Mouse (Mus musculus) cerebellum, adult 9-10 months (tissue): ENCODE measurements around the gene Abhd5.

Source experiments
- DNase-seq: peaks from one replicate; pipeline ENCODE4 v3.0.0; 2022

Abhd5 gene

DNA sequence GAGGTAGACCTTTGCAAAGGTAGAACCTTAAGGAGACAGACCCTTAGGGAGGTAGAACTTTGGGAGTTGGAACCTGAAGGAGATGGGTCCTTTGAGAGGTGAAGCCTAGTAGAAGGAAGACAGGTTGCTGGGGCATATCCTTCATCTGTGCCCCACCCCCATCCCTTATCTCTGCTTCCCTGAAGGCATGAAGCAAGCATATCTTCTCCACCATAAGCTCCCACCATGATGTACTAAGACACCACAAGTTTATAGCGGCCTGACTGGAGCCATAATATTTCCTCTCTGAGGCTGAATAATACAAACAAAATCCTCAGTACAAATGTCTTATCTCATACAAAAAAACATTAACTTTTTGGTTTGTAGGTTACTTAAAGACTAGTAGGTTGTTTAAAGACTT is 3.5 kb upstream of the Abhd5 start:
- no peak for DNase-seq

DNA sequence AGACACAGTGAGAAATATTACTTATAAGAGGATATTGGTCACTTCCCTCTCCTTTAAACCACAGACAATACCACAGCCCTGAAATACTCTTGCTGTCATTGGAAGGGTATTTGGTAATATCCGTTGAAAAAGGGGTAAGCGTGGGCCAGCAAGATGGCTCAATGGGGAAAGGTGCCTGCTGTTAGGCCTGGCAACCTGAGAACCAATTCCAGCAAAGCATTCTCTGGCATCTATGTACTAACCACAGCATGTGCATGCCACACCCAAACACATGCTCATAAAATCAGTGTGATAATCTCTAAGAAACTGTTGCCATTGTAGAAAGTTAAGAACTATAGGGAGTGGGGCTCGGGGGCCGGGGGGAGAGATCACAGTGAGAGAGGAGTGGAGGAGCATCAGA is 2.1 kb upstream of the Abhd5 start:
- no peak for DNase-seq

- peak; percentile 23 for DNase-seq
These were observed 845 bp upstream of the Abhd5 start for GRCm38 (mm10) chr9:122350396-122351130.

GRCm38 (mm10) chr9:122352025-122352392 is 601 bp downstream of the Abhd5 start:
- no peak for DNase-seq

DNA sequence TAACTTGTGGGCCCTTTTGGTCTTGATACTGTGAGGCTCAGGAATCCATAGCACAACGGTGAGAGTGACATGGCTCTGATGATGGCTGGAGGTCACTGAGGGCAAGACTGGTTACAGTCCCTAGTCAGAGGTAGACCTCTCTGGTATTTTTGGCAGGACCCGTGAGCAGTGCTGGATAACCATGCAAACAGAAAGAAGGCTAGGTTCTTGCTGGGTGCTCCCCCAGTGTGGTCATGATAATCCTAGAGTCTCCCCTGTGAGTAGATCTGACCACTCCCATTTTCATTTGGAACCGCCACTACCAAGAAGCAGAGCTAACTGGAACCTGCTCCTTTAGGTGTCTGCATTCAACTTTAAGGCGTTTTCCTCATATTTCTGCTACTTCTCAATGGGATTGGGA is 1.5 kb downstream of the Abhd5 start:
- DNase-seq, result no peak

GRCm38 (mm10) chr9:122354240-122354639 is 2.8 kb downstream of the Abhd5 start:
- no peak for DNase-seq

- DNase-seq, result no peak
These were observed 5.7 kb downstream of the Abhd5 start for GRCm38 (mm10) chr9:122357073-122357472.

DNA sequence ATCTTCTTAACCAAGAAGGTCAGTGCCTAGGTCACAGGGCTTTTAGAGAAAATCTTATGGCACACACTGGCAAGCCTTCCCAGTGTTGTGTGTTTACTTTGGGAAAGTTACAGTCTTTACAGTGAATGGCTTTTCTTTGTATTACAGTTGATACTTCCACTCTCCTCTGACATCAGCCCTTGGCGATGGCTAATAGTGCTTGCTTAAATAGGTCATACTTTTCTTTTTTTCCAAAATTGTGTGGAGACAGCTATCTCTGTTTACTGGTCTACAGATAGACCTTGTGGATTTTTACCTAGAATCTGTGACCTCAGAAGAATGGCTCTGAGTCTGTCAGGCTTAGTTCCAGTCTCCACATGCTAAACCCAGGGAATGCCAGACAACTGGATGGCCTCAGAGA is 6.2 kb downstream of the Abhd5 start:
- DNase-seq, result no peak

- no peak for DNase-seq
These were observed 12.8 kb downstream of the Abhd5 start for GRCm38 (mm10) chr9:122364171-122364570.

GRCm38 (mm10) chr9:122370292-122370794 is 18.9 kb downstream of the Abhd5 start:
- no peak for DNase-seq

GRCm38 (mm10) chr9:122372506-122372905 is 21.1 kb downstream of the Abhd5 start:
- DNase-seq, result no peak

DNA sequence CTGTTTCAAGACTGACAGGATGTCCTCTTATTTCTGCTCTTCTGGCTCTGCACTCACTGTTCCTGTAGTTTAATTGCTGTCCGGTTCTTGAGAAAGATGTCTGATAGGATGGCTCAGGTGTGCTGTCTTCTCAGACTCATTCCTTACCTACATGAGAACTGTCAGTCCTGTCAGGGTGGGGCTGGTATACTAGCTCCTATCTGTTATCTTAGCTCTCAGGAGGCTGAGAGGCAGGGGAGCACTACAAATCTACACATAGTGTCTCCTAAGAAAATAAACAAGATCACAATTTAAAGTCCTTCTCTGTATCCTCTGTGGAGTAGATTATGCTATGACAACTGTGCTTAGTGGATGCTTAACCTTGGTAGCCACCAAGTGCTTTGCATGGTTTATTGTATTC is 21.6 kb downstream of the Abhd5 start:
- DNase-seq, result no peak

DNA sequence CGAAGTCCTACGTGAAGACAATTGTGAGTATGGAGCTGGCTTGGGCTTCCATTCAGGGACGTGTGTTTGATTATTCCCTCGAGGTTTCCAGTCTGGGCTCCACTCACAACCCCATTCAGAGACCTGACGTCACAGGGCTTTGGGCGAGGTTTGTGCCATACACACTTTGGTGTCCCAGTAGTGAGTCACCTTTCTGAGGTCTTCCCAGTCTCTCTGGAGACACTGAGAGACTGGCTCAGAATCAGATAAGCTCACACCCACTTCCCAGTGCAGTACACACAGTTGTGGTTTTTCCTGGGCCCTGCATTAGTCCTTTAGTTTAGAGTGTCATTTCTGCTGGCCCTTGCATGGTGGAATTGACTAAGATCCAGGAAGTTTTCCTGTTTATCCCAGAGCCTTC is 27.6 kb downstream of the Abhd5 start:
- no peak for DNase-seq

DNA sequence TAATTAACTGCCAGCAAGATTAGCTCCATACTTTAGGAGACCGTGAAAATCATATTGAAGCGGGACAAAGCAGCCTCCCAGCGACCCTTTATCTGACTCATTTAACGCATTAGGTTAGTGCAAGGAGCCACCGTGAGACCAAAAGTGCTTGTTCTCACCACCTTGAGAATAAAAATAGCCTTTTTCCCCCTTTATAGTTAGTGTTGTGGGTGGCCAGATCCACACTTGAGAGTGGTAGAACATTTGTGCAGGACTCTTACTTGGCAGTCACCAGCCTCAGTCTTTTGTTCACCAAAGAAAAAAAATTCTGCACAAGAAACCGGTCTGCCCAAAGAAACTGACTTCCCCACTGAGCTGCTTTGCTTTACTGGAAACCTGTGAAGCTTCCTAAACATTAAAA is 29.6 kb downstream of the Abhd5 start:
- DNase-seq, result no peak

DNA sequence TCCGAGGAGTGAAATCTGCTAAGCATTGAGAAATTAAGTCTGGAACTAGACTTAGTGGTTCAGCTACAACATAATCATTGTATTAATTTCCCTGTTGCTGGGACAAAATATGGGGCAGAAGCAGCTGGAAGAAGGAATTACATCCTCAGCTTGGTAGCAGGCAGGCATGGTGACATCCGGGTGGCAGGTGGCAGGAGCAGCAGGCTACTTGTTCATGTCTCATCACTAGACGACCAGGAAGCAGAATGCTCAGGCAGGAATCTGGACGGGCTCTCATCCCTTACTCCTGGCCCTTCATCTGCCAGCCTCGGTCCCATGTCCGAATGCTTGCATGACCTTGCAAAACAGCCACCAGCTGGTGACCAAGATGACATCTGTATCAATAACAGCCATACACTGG is 30.6 kb downstream of the Abhd5 start:
- DNase-seq, result peak; percentile 58

DNA sequence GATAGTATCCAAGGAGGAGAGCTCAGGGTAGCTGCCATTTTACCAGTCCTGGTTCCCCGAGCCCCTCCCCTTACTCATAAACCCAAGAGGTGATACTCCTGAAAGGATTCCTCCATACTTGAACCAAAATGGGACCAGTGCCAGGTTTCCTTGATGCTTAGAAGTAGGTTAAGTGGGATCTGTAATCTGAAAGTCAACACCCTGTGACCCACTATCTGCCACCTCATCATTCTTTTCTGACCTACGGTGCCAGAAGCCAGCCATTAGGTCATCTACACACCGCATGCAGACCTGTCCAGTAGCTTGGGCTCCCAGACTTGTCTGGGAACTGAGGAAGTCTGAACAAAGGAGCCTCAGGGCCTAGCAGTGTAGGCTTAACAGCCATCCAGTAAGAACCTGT is 34.6 kb downstream of the Abhd5 start:
- no peak for DNase-seq

DNA sequence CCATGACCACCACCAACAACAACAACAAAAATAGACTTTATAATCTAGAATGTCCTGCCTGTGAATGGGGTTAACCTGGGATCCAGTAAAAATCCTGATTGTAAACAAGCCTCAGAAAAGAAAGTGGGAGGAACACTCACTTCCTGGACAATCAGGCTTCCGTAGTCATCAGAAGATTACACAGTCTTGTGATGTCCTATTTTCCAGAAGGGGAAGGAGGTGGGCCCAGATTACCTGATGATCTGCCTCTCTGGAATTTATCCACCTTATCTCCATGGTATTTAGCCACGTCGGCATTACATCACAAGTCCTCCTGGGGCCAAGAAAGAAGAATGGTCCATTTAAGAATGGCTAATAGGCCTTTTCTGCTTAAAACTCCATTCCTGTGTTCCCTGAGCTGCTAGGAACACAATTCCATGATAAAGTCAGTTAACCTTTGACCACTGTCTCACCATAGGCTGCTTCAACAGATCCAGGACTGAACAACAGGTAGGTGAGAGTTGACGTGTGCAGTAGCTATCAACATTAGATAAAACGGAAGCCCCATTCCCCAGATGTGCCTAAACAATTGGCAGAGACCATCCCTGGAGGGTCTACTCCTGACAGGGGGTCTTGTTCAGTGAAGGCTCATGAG is 38.0 kb downstream of the Abhd5 start:
- no peak for DNase-seq

GRCm38 (mm10) chr9:122395816-122396215 is 44.4 kb downstream of the Abhd5 start:
- no peak for DNase-seq

GRCm38 (mm10) chr9:122397156-122397555 is 45.7 kb downstream of the Abhd5 start:
- no peak for DNase-seq

DNA sequence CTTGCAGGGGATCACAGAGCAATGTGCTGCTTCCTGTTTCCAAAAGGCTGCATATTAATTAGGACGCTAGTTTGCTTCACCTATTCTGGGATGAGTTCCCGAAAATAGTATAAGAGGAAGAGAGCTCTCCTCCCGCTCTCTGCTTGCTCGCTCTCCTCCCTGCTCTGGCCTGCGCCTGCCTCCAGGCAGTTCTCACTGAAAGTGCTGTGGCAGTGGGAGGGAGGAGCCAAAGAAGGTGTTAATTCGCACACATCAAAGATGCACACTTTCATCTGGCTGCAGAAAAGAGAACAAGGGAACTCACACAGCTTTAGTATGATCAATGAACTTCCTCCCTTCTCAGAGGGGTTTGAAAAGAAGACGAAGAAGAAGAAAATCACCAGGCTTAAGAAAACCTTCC is 47.3 kb downstream of the Abhd5 start:
- no peak for DNase-seq

DNA sequence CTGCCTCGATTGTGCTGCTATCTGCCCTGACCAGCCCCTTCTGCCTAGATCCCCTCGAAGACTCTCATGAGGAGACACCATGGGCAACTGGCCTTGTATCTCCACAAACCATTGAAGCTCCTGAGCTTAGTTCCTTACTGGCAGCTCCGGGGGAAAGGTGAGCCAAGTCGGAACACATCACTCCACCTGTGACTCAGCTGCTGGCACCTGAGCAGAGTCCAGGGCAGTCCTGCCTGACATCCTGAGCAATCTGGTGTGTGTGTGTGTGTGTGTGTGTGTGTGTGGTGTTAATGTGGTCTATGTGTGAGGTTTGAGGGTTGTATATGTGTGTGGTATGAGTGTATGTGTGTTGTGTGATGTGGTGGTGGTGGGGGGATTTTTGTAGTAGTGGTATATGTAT is 49.8 kb downstream of the Abhd5 start:
- no peak for DNase-seq

GRCm38 (mm10) chr9:122410437-122411175 is 59.2 kb downstream of the Abhd5 start:
- DNase-seq, result no peak

DNA sequence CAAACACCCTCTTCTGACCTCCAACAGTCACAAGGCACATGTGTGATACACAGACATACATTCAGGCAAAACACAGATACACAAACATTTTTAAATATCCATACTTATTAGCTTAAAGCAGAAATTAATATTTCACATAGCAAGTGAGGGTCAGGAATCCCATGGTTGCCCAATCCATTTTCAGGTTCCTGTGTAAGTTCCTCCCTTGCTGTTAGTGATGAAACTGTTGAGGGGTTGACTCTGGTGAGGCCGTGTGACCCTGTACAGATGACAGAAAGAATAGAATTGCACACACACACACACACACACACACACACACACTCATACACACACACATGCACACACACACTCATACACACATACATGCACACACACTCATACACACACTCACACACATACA is 63.2 kb downstream of the Abhd5 start:
- no peak for DNase-seq
